In the genomic region with DNA sequence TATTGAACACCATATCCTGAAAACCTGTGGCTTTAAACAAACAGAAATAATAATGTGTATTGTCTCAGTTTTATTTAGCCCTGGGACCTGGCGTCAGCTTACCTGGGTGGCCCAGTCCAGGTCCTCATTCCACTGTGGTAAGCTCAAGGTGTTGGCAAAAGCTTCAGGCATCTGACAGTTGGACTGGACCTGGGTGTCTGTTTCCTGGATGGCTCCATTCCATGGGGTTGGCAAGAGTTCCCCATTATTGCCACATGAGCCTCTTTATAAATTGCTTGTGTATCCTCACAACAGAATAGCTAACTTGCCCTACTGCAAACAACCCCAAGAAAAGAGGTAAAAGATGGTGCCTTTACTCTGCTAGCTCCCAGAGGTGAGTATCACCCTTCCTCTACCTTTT, we compare ENCODE assay signal across 21 mouse cellular contexts.
A peak's percentile ranks its signal among the peaks of the same experiment; 100 is the strongest.
DNase-seq lines count a peak whose midpoint lies in the region; ATAC-seq and TF ChIP-seq lines count a peak whose summit lies in the region.
"Had no signal": no experiment of that assay in that cellular context is flagged by ENCODE, and none has a peak within 500 bp of the region (broad histone marks: within the 10 kb centered on the region; RNA-seq: fewer than 3 reads in every experiment).

No protein-coding gene starts in this region.

- TF ChIP-seq EP300 in lung, postnatal 0 days (IDR thresholded peaks at IDR 0.05): no peak

- no peak overlapping the region for H3K4me3 ChIP-seq in lung, postnatal 0 days (ENCODE audit: low read depth, low read length)
- no peak overlapping the region for H3K4me3 ChIP-seq in forebrain, embryonic 12.5 days (replicated peaks)
- H3K4me3 ChIP-seq: limb, embryonic 13.5 days; liver, embryonic 15.5 days had no signal

- 68% methylated on average over 1 of the region's 1 CpGs for WGBS in lung, postnatal 0 days
- WGBS in forebrain, embryonic 12.5 days: 100% methylated on average over 1 of the region's 1 CpGs

- DNase-seq in adrenal gland, postnatal 14 days: peak; percentile 32
- no peak for DNase-seq in adrenal gland, postnatal 4 days (ENCODE audit: low spot score in 2 of 2)
- DNase-seq in cerebellum, adult 11 months: peak; percentile 81
- peak; percentile 92 for DNase-seq in cerebellum, adult 9-11 months
- no peak for DNase-seq in lung, postnatal 0 days (ENCODE audit: low spot score)
- DNase-seq in thymus, postnatal 36 days: no peak
- DNase-seq in retina, postnatal 1 day: no peak
- DNase-seq: gastrocnemius, postnatal 25 days; right cerebral cortex, postnatal 4 days; thymus, postnatal 14 days had no signal

- no peak overlapping the region for H3K9ac ChIP-seq in lung, postnatal 0 days (replicated peaks; ENCODE audit: low read depth)
- no peak overlapping the region for H3K9ac ChIP-seq in forebrain, embryonic 12.5 days
- H3K9ac ChIP-seq: limb, embryonic 13.5 days; liver, embryonic 15.5 days had no signal

- no peaks in the 10 kb centered on the region for H3K9me3 ChIP-seq in lung, postnatal 0 days (ENCODE audit: low read length)
- no peaks in the 10 kb centered on the region for H3K9me3 ChIP-seq in forebrain, embryonic 12.5 days
- H3K9me3 ChIP-seq: G1E; limb, embryonic 13.5 days; liver, embryonic 15.5 days had no signal

- no peaks in the 10 kb centered on the region for H3K4me1 ChIP-seq in lung, postnatal 0 days (ENCODE audit: insufficient read depth, low read depth, low read length)
- peaks cover 11% of the 10 kb centered on the region for H3K4me1 ChIP-seq in forebrain, embryonic 12.5 days
- H3K4me1 ChIP-seq: liver, embryonic 15.5 days had no signal

- H3K27ac ChIP-seq in lung, postnatal 0 days (ENCODE audit: low read length): no peak overlapping the region
- no peak overlapping the region for H3K27ac ChIP-seq in forebrain, embryonic 12.5 days
- H3K27ac ChIP-seq: kidney, postnatal 0 days; limb, embryonic 13.5 days; liver, embryonic 15.5 days; stomach, postnatal 0 days had no signal

- TF ChIP-seq CTCF in lung, postnatal 0 days (IDR thresholded peaks at IDR 0.05): no peak

- no peaks in the 10 kb centered on the region for H3K27me3 ChIP-seq in lung, postnatal 0 days (replicated peaks; ENCODE audit: insufficient read depth, low read length)
- H3K27me3 ChIP-seq in forebrain, embryonic 12.5 days: no peaks in the 10 kb centered on the region
- H3K27me3 ChIP-seq: limb, embryonic 13.5 days; liver, embryonic 15.5 days had no signal

- H3K4me2 ChIP-seq in lung, postnatal 0 days (replicated peaks; ENCODE audit: low read depth, low read length): no peak overlapping the region
- no peak overlapping the region for H3K4me2 ChIP-seq in forebrain, embryonic 12.5 days
- H3K4me2 ChIP-seq: limb, embryonic 13.5 days; liver, embryonic 15.5 days; midbrain, embryonic 11.5 days had no signal

- H3K36me3 ChIP-seq in lung, postnatal 0 days (ENCODE audit: insufficient read depth, low read length): no peaks in the 10 kb centered on the region
- H3K36me3 ChIP-seq in forebrain, embryonic 12.5 days (replicated peaks): no peaks in the 10 kb centered on the region
- H3K36me3 ChIP-seq: G1E; limb, embryonic 13.5 days; liver, embryonic 15.5 days had no signal

- ATAC-seq in lung, postnatal 0 days: peak; percentile 25; the same call in 1 of the 2 replicates
- no peak for ATAC-seq in forebrain, embryonic 12.5 days (ENCODE audit: low FRiP score)
- ATAC-seq: activated CD4-positive, CD25-positive, alpha-beta regulatory T cell, adult 4 months; forebrain, embryonic 16.5 days; hindbrain, embryonic 16.5 days; intestine, embryonic 16.5 days had no signal

Comparison
In these comparisons a context has a peak if more than half of its experiments do, and no peak if none do; other contexts are left out.
1. DNase-seq: peak in adrenal gland, postnatal 14 days (single experiment), cerebellum, adult 11 months (single experiment) and cerebellum, adult 9-11 months (single experiment); none in adrenal gland, postnatal 4 days (0 of 2), lung, postnatal 0 days (single experiment), thymus, postnatal 36 days (0 of 2) and retina, postnatal 1 day (single experiment).